Mouse (Mus musculus) ES-Bruce4 (cell line): Measurements from ENCODE around the gene Pkd2l1.

Experiments used
- CTCF ChIP-seq: IDR thresholded peaks from one replicate; pipeline ENCODE4 v1.8.1; 2011; ENCODE audit warnings: low read depth, low read length
- POLR2A ChIP-seq: IDR thresholded peaks from one replicate; pipeline ENCODE4 v1.8.1; 2011; ENCODE audit warnings: low read length; ENCODE audit not compliant: insufficient read depth

GRCm38 (mm10) chr19:44161515-44161914 is 30.7 kb downstream of the Pkd2l1 start:
- no peak for TF ChIP-seq CTCF
- no peak for TF ChIP-seq POLR2A
